Mouse (Mus musculus): ENCODE data around the gene Tmem262. TPM values are rescaled to one million over a fixed set of nuclear protein-coding genes. Genes with fewer than 3 reads are reported as not detected.

The Tmem262 gene
- total RNA-seq, 2 experiments from 2014 or later, result not detected

Other genes with a start within 250 kb of the Tmem262 start
- gene Frmd8, start 204.8 kb upstream of the Tmem262 start, total RNA-seq (2015), result 21.4 and 21.9 TPM in 2 replicates
- gene Frmd8, start 204.8 kb upstream of the Tmem262 start, total RNA-seq (2017), result 19.3 and 23.3 TPM in 2 replicates
- gene Slc25a45, start 202.2 kb upstream of the Tmem262 start, total RNA-seq (2015), result 55.6 and 67.9 TPM in 2 replicates
- gene Slc25a45, start 202.2 kb upstream of the Tmem262 start, total RNA-seq (2017), result 69.1 and 73.5 TPM in 2 replicates
- gene Tigd3, start 185.9 kb upstream of the Tmem262 start, total RNA-seq (2015), result 0.54 and 0.59 TPM in 2 replicates
- 1.0 and 1.8 TPM in 2 replicates for gene Tigd3, start 185.9 kb upstream of the Tmem262 start, total RNA-seq (2017)
- 52.2 and 52.4 TPM in 2 replicates for gene Dpf2, start 167.0 kb upstream of the Tmem262 start, total RNA-seq (2015)
- gene Dpf2, start 167.0 kb upstream of the Tmem262 start, total RNA-seq (2017), result 88.7 and 107 TPM in 2 replicates
- gene Cdc42ep2, start 155.2 kb upstream of the Tmem262 start, total RNA-seq (2015), result 3.0 and 3.4 TPM in 2 replicates
- 1.7 and 1.9 TPM in 2 replicates for gene Cdc42ep2, start 155.2 kb upstream of the Tmem262 start, total RNA-seq (2017)
- gene Pola2, start 115.8 kb upstream of the Tmem262 start, total RNA-seq (2015), result 36.9 and 37.7 TPM in 2 replicates
- 29.0 and 33.7 TPM in 2 replicates for gene Pola2, start 115.8 kb upstream of the Tmem262 start, total RNA-seq (2017)
- gene Slc22a20, start 93.9 kb upstream of the Tmem262 start, total RNA-seq (2015), result 0.16 and 0.20 TPM in 2 replicates
- gene Slc22a20, start 93.9 kb upstream of the Tmem262 start, total RNA-seq (2017), result 1.1 and 1.2 TPM in 2 replicates
- 31.1 and 32.2 TPM in 2 replicates for gene Capn1, start 64.1 kb upstream of the Tmem262 start, total RNA-seq (2015)
- 53.7 and 54.8 TPM in 2 replicates for gene Capn1, start 64.1 kb upstream of the Tmem262 start, total RNA-seq (2017)
- gene Syvn1, start 33.5 kb upstream of the Tmem262 start, total RNA-seq (2015), result 16.8 and 17.8 TPM in 2 replicates
- 6.3 and 7.2 TPM in 2 replicates for gene Syvn1, start 33.5 kb upstream of the Tmem262 start, total RNA-seq (2017)
- gene Mrpl49, start 22.2 kb upstream of the Tmem262 start, total RNA-seq (2015), result 28.7 and 35.8 TPM in 2 replicates
- gene Mrpl49, start 22.2 kb upstream of the Tmem262 start, total RNA-seq (2017), result 31.0 and 33.0 TPM in 2 replicates
- 2,056 and 2,077 TPM in 2 replicates for gene Fau, start 22.2 kb upstream of the Tmem262 start, total RNA-seq (2015)
- 1,670 and 1,985 TPM in 2 replicates for gene Fau, start 22.2 kb upstream of the Tmem262 start, total RNA-seq (2017)
- gene Znhit2, start 18.8 kb upstream of the Tmem262 start, total RNA-seq (2015), result 8.9 and 10.0 TPM in 2 replicates
- 10.4 and 11.3 TPM in 2 replicates for gene Znhit2, start 18.8 kb upstream of the Tmem262 start, total RNA-seq (2017)
- 4.7 and 8.6 TPM in 2 replicates for gene Tm7sf2, start 11.7 kb upstream of the Tmem262 start, total RNA-seq (2015)
- gene Tm7sf2, start 11.7 kb upstream of the Tmem262 start, total RNA-seq (2017), result 4.5 and 4.7 TPM in 2 replicates
- gene Vps51, start 2.8 kb upstream of the Tmem262 start, total RNA-seq (2015), result 49.2 and 58.3 TPM in 2 replicates
- 72.9 and 78.7 TPM in 2 replicates for gene Vps51, start 2.8 kb upstream of the Tmem262 start, total RNA-seq (2017)
- gene Gm28374, start 2.2 kb downstream of the Tmem262 start, total RNA-seq (2015), result not detected in 2 replicates
- gene Gm28374, start 2.2 kb downstream of the Tmem262 start, total RNA-seq (2017), result 0.33 and 0.51 TPM in 2 replicates
- 15.3 and 15.8 TPM in 2 replicates for gene Zfpl1, start 4.9 kb downstream of the Tmem262 start, total RNA-seq (2015)
- gene Zfpl1, start 4.9 kb downstream of the Tmem262 start, total RNA-seq (2017), result 29.2 and 33.7 TPM in 2 replicates
- 30.5 and 32.2 TPM in 2 replicates for gene Cdca5, start 5.0 kb downstream of the Tmem262 start, total RNA-seq (2015)
- gene Cdca5, start 5.0 kb downstream of the Tmem262 start, total RNA-seq (2017), result 24.3 and 26.6 TPM in 2 replicates
- gene AC131692.1, start 14.4 kb downstream of the Tmem262 start, total RNA-seq (2015), result 0.62 and 1.2 TPM in 2 replicates
- 0.15 TPM in 1 of 2 replicates, not detected in the other for gene AC131692.1, start 14.4 kb downstream of the Tmem262 start, total RNA-seq (2017)
- gene Naaladl1, start 25.7 kb downstream of the Tmem262 start, total RNA-seq (2015), result 0.32 and 1.2 TPM in 2 replicates
- 0.28 and 0.55 TPM in 2 replicates for gene Naaladl1, start 25.7 kb downstream of the Tmem262 start, total RNA-seq (2017)
- gene Sac3d1, start 38.6 kb downstream of the Tmem262 start, total RNA-seq (2015), result 3.4 and 5.7 TPM in 2 replicates
- 3.9 and 4.0 TPM in 2 replicates for gene Sac3d1, start 38.6 kb downstream of the Tmem262 start, total RNA-seq (2017)
- 9.9 and 13.5 TPM in 2 replicates for gene Snx15, start 48.3 kb downstream of the Tmem262 start, total RNA-seq (2015)
- gene Snx15, start 48.3 kb downstream of the Tmem262 start, total RNA-seq (2017), result 5.2 and 6.4 TPM in 2 replicates
- 1.1 and 1.4 TPM in 2 replicates for gene Batf2, start 61.0 kb downstream of the Tmem262 start, total RNA-seq (2015)
- gene Batf2, start 61.0 kb downstream of the Tmem262 start, total RNA-seq (2017), result 0.48 and 0.49 TPM in 2 replicates
- gene Arl2, start 61.5 kb downstream of the Tmem262 start, total RNA-seq (2015), result 9.1 and 10.6 TPM in 2 replicates
- 8.0 and 9.7 TPM in 2 replicates for gene Arl2, start 61.5 kb downstream of the Tmem262 start, total RNA-seq (2017)
- gene Majin, start 104.4 kb downstream of the Tmem262 start, total RNA-seq (2015), result 0.58 TPM in 1 of 2 replicates, not detected in the other
- gene Majin, start 104.4 kb downstream of the Tmem262 start, total RNA-seq (2017), result not detected in 2 replicates
- gene Gpha2, start 146.3 kb downstream of the Tmem262 start, total RNA-seq (2015), result not detected in 2 replicates
- not detected in 2 replicates for gene Gpha2, start 146.3 kb downstream of the Tmem262 start, total RNA-seq (2017)
- gene Ppp2r5b, start 155.8 kb downstream of the Tmem262 start, total RNA-seq (2015), result 5.1 and 5.7 TPM in 2 replicates
- gene Ppp2r5b, start 155.8 kb downstream of the Tmem262 start, total RNA-seq (2017), result 3.5 and 6.7 TPM in 2 replicates
- gene Atg2a, start 161.6 kb downstream of the Tmem262 start, total RNA-seq (2015), result 9.8 and 10.1 TPM in 2 replicates
- gene Atg2a, start 161.6 kb downstream of the Tmem262 start, total RNA-seq (2017), result 8.5 and 10.3 TPM in 2 replicates
- 19.3 and 27.1 TPM in 2 replicates for gene Ehd1, start 196.7 kb downstream of the Tmem262 start, total RNA-seq (2015)
- 24.0 and 34.8 TPM in 2 replicates for gene Ehd1, start 196.7 kb downstream of the Tmem262 start, total RNA-seq (2017)
- gene Cdc42bpg, start 226.4 kb downstream of the Tmem262 start, total RNA-seq (2015), result 0.56 and 0.68 TPM in 2 replicates
- 0.88 and 1.3 TPM in 2 replicates for gene Cdc42bpg, start 226.4 kb downstream of the Tmem262 start, total RNA-seq (2017)